Mouse (Mus musculus): ENCODE measurements around the gene Gm10320. TPM values are rescaled to one million over a fixed set of nuclear protein-coding genes. Genes with fewer than 3 reads are reported as not detected.

Gm10320 gene
- polyA plus RNA-seq, 1 experiment from 2014 or later: 1.2 TPM

DNA sequence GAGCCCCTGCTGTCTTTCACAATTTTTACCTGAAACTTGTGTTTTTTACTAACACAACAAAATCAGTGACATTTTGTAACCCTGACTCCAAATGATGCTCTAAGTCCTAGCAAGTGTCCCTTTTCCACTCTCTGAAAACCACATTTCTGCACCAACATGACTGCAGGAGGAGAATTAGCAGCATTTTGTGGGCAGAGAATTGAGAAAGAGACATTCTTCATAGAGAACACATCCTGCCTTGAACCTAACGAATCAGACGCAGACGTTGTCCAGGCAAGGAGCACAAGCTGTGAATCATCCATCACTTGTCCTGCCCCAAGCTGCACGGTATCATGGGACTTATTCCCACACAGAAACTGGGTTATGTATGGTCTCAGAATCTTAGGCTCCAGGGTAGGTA is 38.7 kb downstream of the Gm10320 start:
- no peak for DNase-seq (ENCODE audit: low spot score)
- Histone ChIP-seq H3K27ac (replicated peaks; ENCODE audit: low read depth, low read length) (no peak overlapping the region), H3K36me3 (replicated peaks; ENCODE audit: control insufficient read depth, insufficient read depth, low read depth, low read length) (no peaks in the 10 kb centered on the region), H3K9me3 (replicated peaks; ENCODE audit: control insufficient read depth, low read length) (no peaks in the 10 kb centered on the region), H3K9ac (replicated peaks; ENCODE audit: low read length) (no peak overlapping the region), H3K4me1 (ENCODE audit: control insufficient read depth, insufficient read depth, low read length) (no peaks in the 10 kb centered on the region), H3K4me2 (ENCODE audit: low read depth, low read length) (no peak overlapping the region), H3K27me3 (ENCODE audit: control insufficient read depth, insufficient read depth, low read length) (no peaks in the 10 kb centered on the region), H3K4me3 (ENCODE audit: low read depth, low read length) (no peak overlapping the region)
- no peak for ATAC-seq (replicated peaks; ENCODE audit: insufficient number of reproducible peaks, low FRiP score, low TSS enrichment, low read depth)
- 83% methylated on average over 4 of the region's 4 CpGs for WGBS

DNA sequence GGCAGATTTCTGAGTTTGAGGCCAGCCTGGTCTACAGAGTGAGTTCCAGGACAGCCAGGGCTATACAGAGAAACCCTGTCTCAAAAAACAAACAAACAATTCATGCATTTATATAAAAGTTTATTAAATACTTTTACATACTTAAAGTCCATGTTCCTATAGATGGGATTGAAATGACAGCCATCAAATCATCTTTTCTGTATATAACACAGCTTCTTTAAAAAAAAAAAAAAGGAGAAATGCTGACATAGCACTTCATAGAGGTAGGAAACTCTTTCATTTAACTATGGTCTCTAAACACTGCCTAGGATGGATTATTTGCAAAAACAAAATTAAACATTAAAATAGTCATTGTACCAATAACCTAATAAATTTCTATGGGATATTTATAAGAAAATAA is 43.1 kb downstream of the Gm10320 start:
- H3K4me3 ChIP-seq (ENCODE audit: low read depth, low read length): no peak overlapping the region
- H3K27me3 ChIP-seq (ENCODE audit: control insufficient read depth, insufficient read depth, low read length): no peaks in the 10 kb centered on the region
- ATAC-seq (replicated peaks; ENCODE audit: insufficient number of reproducible peaks, low FRiP score, low TSS enrichment, low read depth): no peak
- DNase-seq (ENCODE audit: low spot score): no peak
- no peaks in the 10 kb centered on the region for H3K9me3 ChIP-seq (replicated peaks; ENCODE audit: control insufficient read depth, low read length)
- H3K27ac ChIP-seq (replicated peaks; ENCODE audit: low read depth, low read length): no peak overlapping the region
- no peak overlapping the region for H3K9ac ChIP-seq (replicated peaks; ENCODE audit: low read length)
- H3K4me2 ChIP-seq (ENCODE audit: low read depth, low read length): no peak overlapping the region
- H3K4me1 ChIP-seq (ENCODE audit: control insufficient read depth, insufficient read depth, low read length): no peaks in the 10 kb centered on the region
- H3K36me3 ChIP-seq (replicated peaks; ENCODE audit: control insufficient read depth, insufficient read depth, low read depth, low read length): no peaks in the 10 kb centered on the region

DNA sequence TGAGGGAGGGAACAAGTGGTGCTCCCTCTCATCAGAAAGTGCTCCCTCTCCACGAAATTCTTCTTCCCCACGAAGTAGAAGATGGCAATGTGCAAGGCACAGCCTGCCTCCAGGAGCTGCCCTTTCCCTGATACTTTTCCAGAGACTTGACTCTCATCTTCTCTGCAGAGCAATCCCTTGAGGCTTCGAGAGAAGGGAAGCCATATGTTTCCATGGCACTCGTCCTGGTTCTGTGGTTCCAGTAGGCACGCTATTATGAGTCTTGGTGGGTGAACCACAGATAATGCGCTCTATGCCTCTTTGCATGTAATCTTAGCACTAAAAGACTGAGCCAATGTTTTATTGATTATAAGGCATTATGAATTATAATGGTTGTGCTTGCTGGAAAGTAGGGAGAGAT is 44.1 kb downstream of the Gm10320 start:
- H3K27ac ChIP-seq (replicated peaks; ENCODE audit: low read depth, low read length): no peak overlapping the region
- no peak overlapping the region for H3K9ac ChIP-seq (replicated peaks; ENCODE audit: low read length)
- WGBS: 85% methylated on average over 6 of the region's 6 CpGs
- no peaks in the 10 kb centered on the region for H3K9me3 ChIP-seq (replicated peaks; ENCODE audit: control insufficient read depth, low read length)
- ATAC-seq (replicated peaks; ENCODE audit: insufficient number of reproducible peaks, low FRiP score, low TSS enrichment, low read depth): no peak
- no peak overlapping the region for H3K4me2 ChIP-seq (ENCODE audit: low read depth, low read length)
- H3K4me3 ChIP-seq (ENCODE audit: low read depth, low read length): no peak overlapping the region
- no peaks in the 10 kb centered on the region for H3K36me3 ChIP-seq (replicated peaks; ENCODE audit: control insufficient read depth, insufficient read depth, low read depth, low read length)
- no peaks in the 10 kb centered on the region for H3K4me1 ChIP-seq (ENCODE audit: control insufficient read depth, insufficient read depth, low read length)
- DNase-seq (ENCODE audit: low spot score): no peak
- no peaks in the 10 kb centered on the region for H3K27me3 ChIP-seq (ENCODE audit: control insufficient read depth, insufficient read depth, low read length)

DNA sequence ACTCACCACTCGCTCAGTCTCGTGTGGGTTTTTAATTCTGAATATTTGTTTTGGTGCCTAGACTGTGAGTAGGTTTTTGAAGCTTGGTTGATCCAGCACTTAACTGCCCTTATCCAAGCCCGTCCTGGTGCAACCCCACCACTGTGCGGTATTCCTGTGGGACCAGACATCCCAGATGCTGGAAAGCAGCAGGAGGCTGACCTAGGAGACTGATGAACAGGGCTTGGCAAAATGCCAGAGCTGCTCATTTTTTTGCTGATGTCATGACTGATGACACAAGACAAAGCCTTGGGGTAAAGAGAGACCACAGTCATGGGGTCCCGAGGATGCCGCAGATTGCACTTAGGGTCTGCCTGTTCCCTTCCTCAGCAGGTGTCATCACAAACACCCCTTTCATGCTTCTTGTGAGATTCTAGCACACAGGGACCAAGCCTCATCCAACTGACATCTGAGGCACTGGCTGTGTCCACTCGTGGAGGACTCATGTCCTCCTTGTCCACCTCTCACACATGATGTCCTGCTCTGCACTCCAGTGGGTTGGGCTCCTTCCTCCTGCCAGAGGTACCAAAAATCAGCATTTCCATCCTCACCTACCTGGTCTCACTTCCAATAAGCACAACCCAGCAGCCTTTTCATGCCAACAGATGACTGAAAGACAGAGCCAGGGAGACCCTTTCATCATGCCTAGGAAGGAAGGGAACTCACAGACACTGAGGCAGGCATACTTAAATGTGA is 46.2 kb downstream of the Gm10320 start:
- no peak overlapping the region for H3K9ac ChIP-seq (replicated peaks; ENCODE audit: low read length)
- H3K4me1 ChIP-seq (ENCODE audit: control insufficient read depth, insufficient read depth, low read length): no peaks in the 10 kb centered on the region
- H3K27ac ChIP-seq (replicated peaks; ENCODE audit: low read depth, low read length): no peak overlapping the region
- ATAC-seq (replicated peaks; ENCODE audit: insufficient number of reproducible peaks, low FRiP score, low TSS enrichment, low read depth) (no peak), DNase-seq (ENCODE audit: low spot score) (no peak)
- H3K9me3 ChIP-seq (replicated peaks; ENCODE audit: control insufficient read depth, low read length): no peaks in the 10 kb centered on the region
- no peak overlapping the region for H3K4me2 ChIP-seq (ENCODE audit: low read depth, low read length)
- H3K4me3 ChIP-seq (ENCODE audit: low read depth, low read length): no peak overlapping the region
- H3K27me3 ChIP-seq (ENCODE audit: control insufficient read depth, insufficient read depth, low read length): no peaks in the 10 kb centered on the region
- no peaks in the 10 kb centered on the region for H3K36me3 ChIP-seq (replicated peaks; ENCODE audit: control insufficient read depth, insufficient read depth, low read depth, low read length)
- 93% methylated on average over 7 of the region's 7 CpGs for WGBS

DNA sequence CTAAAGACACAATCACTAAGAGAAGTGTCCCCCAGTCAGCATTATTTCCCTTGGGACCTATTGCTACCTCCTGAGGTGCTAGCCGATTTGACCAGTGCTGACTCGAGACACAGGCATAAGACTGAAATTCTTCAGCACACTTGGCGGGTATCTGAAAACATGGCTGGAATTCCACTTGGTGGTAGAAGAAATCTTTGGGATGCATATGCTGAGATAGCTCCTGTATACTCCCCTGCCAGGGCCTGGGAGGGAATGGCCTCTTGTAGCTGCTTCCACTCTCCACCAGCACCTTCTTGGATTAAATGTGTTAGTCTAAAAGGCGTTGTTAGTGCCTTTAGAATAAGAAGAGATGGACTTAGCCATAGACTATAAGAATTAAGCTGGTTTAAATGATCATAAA is 50.8 kb downstream of the Gm10320 start:
- 82% methylated on average over 4 of the region's 4 CpGs for WGBS
- no peak for DNase-seq (ENCODE audit: low spot score)
- ATAC-seq (replicated peaks; ENCODE audit: insufficient number of reproducible peaks, low FRiP score, low TSS enrichment, low read depth): no peak

DNA sequence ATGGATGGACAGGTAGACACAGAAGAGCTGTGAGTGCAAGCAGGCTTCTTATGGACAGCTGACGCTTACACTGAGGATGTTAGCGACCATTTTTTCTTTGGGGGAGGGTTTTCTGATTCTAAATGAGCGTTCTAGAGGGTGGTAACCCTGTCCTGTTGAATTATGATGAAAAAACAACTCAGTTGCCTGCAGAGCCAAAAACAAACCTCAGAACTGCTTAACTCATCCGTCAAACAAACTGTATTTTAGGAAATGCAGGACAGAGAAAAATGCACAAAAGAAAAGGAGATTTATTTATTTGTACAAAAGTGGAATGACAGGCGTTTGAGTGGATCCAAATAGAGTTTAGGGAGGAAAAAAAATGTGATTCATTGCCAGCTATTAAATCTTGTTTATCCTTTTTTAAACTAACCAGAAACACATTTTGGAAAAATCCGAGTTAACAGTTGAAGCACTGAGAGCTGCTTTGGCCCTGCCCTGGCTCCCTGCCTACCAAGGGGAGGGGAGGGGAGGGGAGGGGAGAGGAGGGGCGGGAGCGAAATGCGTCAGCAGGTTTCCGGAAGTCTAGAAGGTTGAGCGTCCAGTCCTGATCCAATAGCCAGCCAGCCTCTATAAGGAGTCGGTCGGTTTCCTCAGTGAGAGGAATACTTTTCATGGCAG is 51.4 kb downstream of the Gm10320 start:
- no peaks in the 10 kb centered on the region for H3K36me3 ChIP-seq (replicated peaks; ENCODE audit: control insufficient read depth, insufficient read depth, low read depth, low read length)
- H3K4me1 ChIP-seq (ENCODE audit: control insufficient read depth, insufficient read depth, low read length): no peaks in the 10 kb centered on the region
- WGBS: 51% methylated on average over 13 of the region's 13 CpGs
- no peaks in the 10 kb centered on the region for H3K9me3 ChIP-seq (replicated peaks; ENCODE audit: control insufficient read depth, low read length)
- H3K4me3 ChIP-seq (ENCODE audit: low read depth, low read length): no peak overlapping the region
- ATAC-seq (replicated peaks; ENCODE audit: insufficient number of reproducible peaks, low FRiP score, low TSS enrichment, low read depth) (no peak), DNase-seq (ENCODE audit: low spot score) (peak; percentile 58)
- H3K27ac ChIP-seq (replicated peaks; ENCODE audit: low read depth, low read length): no peak overlapping the region
- no peak overlapping the region for H3K9ac ChIP-seq (replicated peaks; ENCODE audit: low read length)
- no peak overlapping the region for H3K4me2 ChIP-seq (ENCODE audit: low read depth, low read length)
- H3K27me3 ChIP-seq (ENCODE audit: control insufficient read depth, insufficient read depth, low read length): no peaks in the 10 kb centered on the region

More for the DNA sequence above, 50.8 kb downstream of the Gm10320 start:
- H3K27ac ChIP-seq (replicated peaks; ENCODE audit: low read depth, low read length): no peak overlapping the region
- H3K4me1 ChIP-seq (ENCODE audit: control insufficient read depth, insufficient read depth, low read length): no peaks in the 10 kb centered on the region
- H3K27me3 ChIP-seq (ENCODE audit: control insufficient read depth, insufficient read depth, low read length): no peaks in the 10 kb centered on the region
- no peak overlapping the region for H3K4me2 ChIP-seq (ENCODE audit: low read depth, low read length)
- H3K36me3 ChIP-seq (replicated peaks; ENCODE audit: control insufficient read depth, insufficient read depth, low read depth, low read length): no peaks in the 10 kb centered on the region
- H3K9ac ChIP-seq (replicated peaks; ENCODE audit: low read length): no peak overlapping the region
- H3K4me3 ChIP-seq (ENCODE audit: low read depth, low read length): no peak overlapping the region
- H3K9me3 ChIP-seq (replicated peaks; ENCODE audit: control insufficient read depth, low read length): no peaks in the 10 kb centered on the region

Other genes starting within 250 kb of the Gm10320 start
- 45.3 and 46.3 TPM in 2 replicates for gene Utp15, start 229.0 kb downstream of the Gm10320 start, polyA plus RNA-seq (2014; fragmentation: Nextera tagmentation; extraction: Ambion mirVana)
- gene Ankra2, start 228.9 kb downstream of the Gm10320 start, polyA plus RNA-seq (2014; fragmentation: Nextera tagmentation; extraction: Ambion mirVana): 26.0 and 29.7 TPM in 2 replicates
- not detected in 2 replicates for gene Gm21976, start 212.1 kb downstream of the Gm10320 start, polyA plus RNA-seq (2014; fragmentation: Nextera tagmentation; extraction: Ambion mirVana)
- 952 and 1,036 TPM in 2 replicates for gene Btf3, start 175.0 kb downstream of the Gm10320 start, polyA plus RNA-seq (2014; fragmentation: Nextera tagmentation; extraction: Ambion mirVana)
- gene Foxd1, start 137.8 kb downstream of the Gm10320 start, polyA plus RNA-seq (2014; fragmentation: Nextera tagmentation; extraction: Ambion mirVana): 7.7 and 8.2 TPM in 2 replicates
- gene Tmem174, start 145.4 kb upstream of the Gm10320 start, polyA plus RNA-seq (2014; fragmentation: Nextera tagmentation; extraction: Ambion mirVana): not detected in 2 replicates
- not detected in 2 replicates for gene Tmem171, start 202.8 kb upstream of the Gm10320 start, polyA plus RNA-seq (2014; fragmentation: Nextera tagmentation; extraction: Ambion mirVana)

Measured in embryonic facial prominence, embryonic 11.5 days (tissue).